Mouse (Mus musculus) lung, postnatal 0 days (tissue): ENCODE measurements around the gene Cyp2a4. TPM values are rescaled to one million over a fixed set of nuclear protein-coding genes. Genes with fewer than 3 reads are reported as not detected.
"Not testable (repeated sequence)": the region's sequence is repeated elsewhere in the genome, so short reads cannot be mapped to it uniquely, and the experiment has no call there.

Source experiments
- ATAC-seq: fragments of 200-750 bp; cut with Nextera tagmentation; 2 replicates; pipeline ENCODE4 v1.8.0; 2017; ENCODE audit warnings: moderate library complexity
- DNase-seq: peaks from one replicate; pipeline ENCODE4 v3.0.0-alpha.2; 2016; ENCODE audit warnings: low spot score
- H3K27ac ChIP-seq: fragments of 300-500 bp; sonication (generic); 2 replicates; pipeline ENCODE4 v1.5.1; 2014; ENCODE audit warnings: antibody characterized with exemption, mild to moderate bottlenecking, low read length, mixed read lengths
- H3K27me3 ChIP-seq: fragments of 300-500 bp; sonication (generic); replicated peaks from 2 replicates; pipeline ENCODE4 v1.6.1; 2014; ENCODE audit warnings: low read length, mixed read lengths; ENCODE audit not compliant: insufficient read depth
- H3K36me3 ChIP-seq: fragments of 300-500 bp; sonication (generic); 2 replicates; pipeline ENCODE4 v1.6.1; 2014; ENCODE audit warnings: low read length, mixed read lengths; ENCODE audit not compliant: insufficient read depth
- H3K4me1 ChIP-seq: fragments of 300-500 bp; sonication (generic); 2 replicates; pipeline ENCODE4 v1.6.1; 2014; ENCODE audit warnings: antibody characterized with exemption, low read depth, low read length, mixed read lengths; ENCODE audit not compliant: insufficient read depth
- H3K4me2 ChIP-seq: fragments of 300-500 bp; sonication (generic); replicated peaks from 2 replicates; pipeline ENCODE4 v1.6.1; 2014; ENCODE audit warnings: low read depth, mild to moderate bottlenecking, low read length, moderate library complexity, mixed read lengths
- H3K4me3 ChIP-seq: fragments of 300-500 bp; sonication (generic); 2 replicates; pipeline ENCODE4 v1.5.1; 2014; ENCODE audit warnings: low read depth, low read length
- H3K9ac ChIP-seq: fragments of 300-500 bp; sonication (generic); replicated peaks from 2 replicates; pipeline ENCODE4 v1.6.1; 2014; ENCODE audit warnings: low read depth, mild to moderate bottlenecking
- H3K9me3 ChIP-seq: fragments of 300-500 bp; sonication (generic); 2 replicates; pipeline ENCODE4 v1.6.1; 2016; ENCODE audit warnings: low read length, mixed read lengths
- WGBS: fragments of 180-500 bp; shearing (Covaris S2); extraction: QIAGEN DNeasy Blood & Tissue Kit; methylation state at CpG from one replicate; pipeline ENCODE4 v1.1.7; 2014; 5-methylcytosine and 5-hydroxymethylcytosine counted together
- polyA plus RNA-seq: library from polyadenylated mRNA; unstranded; fragments of >200 nt; fragmentation: Nextera tagmentation; extraction: Ambion mirVana; gene quantifications from 2 replicates; pipeline ENCODE4 v1.2.1, GENCODE M21; 2015

Cyp2a4 gene
- polyA plus RNA-seq, result not detected in 2 replicates

GRCm38 (mm10) chr7:26306926-26307325, at the start of gene Cyp2a4:
TSS of gene Cyp2a4 (plus strand) at chr7:26307169.
- not testable (repeated sequence) for H3K4me1 ChIP-seq, H3K27me3 ChIP-seq, H3K9me3 ChIP-seq, H3K9ac ChIP-seq, H3K27ac ChIP-seq, H3K4me2 ChIP-seq, ATAC-seq, H3K36me3 ChIP-seq, DNase-seq, H3K4me3 ChIP-seq
- 49% methylated on average over 2 of the region's 2 CpGs for WGBS

DNA sequence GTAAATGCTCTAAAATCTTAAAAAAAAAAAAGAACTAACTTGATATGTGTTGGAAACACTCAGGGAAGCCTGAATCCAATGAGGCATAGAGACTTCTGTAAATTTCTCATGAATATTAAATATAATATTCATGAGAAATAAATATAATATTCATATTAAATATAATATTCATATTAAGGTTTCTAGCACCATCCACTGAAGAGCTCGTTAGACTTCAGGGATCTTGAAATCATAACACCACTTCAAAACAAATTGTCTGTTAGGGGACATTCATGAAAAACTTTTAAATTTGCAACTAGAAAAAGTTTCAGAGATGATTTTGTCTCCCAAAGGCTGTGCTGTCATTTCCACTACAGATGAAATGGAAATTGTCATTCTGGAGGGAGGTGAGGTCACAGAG, 46.9 kb upstream of the Cyp2a4 start, which contains the start of gene Vmn1r184:
Gene Vmn1r184 (plus strand): TSS at position 301 of the 400 bp plus-strand sequence.
- not testable (repeated sequence) for H3K4me1 ChIP-seq, H3K4me2 ChIP-seq, H3K9ac ChIP-seq, H3K36me3 ChIP-seq, H3K27me3 ChIP-seq, H3K9me3 ChIP-seq, H3K27ac ChIP-seq, ATAC-seq, H3K4me3 ChIP-seq, DNase-seq
- WGBS, result 69% methylated on average over 1 of the region's 1 CpGs

- WGBS, result 69% methylated on average over 8 of the region's 8 CpGs
Observed at GRCm38 (mm10) chr7:26303429-26304166, 3.4 kb upstream of the Cyp2a4 start.

DNA sequence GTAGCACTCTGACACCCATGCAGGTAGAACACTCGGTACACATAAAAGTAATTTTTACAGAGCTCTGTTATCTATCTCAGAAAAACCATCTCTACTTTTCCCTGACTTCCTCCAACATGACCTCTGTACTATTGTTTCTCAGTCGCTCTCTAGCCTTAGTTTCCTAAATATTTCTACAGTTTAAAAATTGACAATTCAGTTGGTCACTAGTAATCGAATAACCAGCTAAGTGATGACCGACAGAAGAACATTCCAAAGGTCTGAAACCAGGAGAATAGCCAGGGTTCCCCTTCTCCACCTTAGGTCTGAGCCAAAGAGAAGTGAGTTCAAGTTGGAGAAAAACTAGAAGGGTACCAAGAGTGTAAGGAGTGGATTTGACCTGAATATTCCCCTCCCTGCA, 4.8 kb downstream of the Cyp2a4 start:
- H3K4me1 ChIP-seq, H3K9ac ChIP-seq, DNase-seq, H3K9me3 ChIP-seq, ATAC-seq, H3K36me3 ChIP-seq, H3K4me2 ChIP-seq, H3K4me3 ChIP-seq, H3K27me3 ChIP-seq, H3K27ac ChIP-seq: not testable (repeated sequence)
- WGBS, result 81% methylated on average over 4 of the region's 4 CpGs

More at GRCm38 (mm10) chr7:26303429-26304166, 3.4 kb upstream of the Cyp2a4 start:
- H3K27me3 ChIP-seq, H3K4me1 ChIP-seq, H3K36me3 ChIP-seq, H3K4me2 ChIP-seq, DNase-seq, H3K27ac ChIP-seq, H3K4me3 ChIP-seq, ATAC-seq, H3K9me3 ChIP-seq, H3K9ac ChIP-seq: not testable (repeated sequence)

DNA sequence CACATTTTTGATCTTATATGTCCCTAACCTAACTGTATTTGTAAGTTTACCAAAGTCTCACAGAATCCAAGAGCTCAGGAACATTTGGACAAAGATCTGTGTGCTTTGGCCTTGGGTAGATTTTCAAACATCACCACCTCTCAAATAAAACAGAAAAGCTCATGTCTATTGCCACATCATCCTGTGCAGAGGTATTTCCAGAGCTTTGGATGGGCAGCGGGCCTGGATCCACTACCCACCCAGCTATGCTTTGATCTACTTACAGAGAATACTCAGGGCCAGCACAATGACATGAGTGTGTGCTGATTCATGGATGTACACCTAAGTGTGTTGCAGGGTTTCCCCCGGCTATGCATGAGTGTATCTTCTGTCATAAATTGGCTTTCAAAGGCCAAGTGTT, 8.2 kb downstream of the Cyp2a4 start:
- not testable (repeated sequence) for H3K9ac ChIP-seq, H3K4me1 ChIP-seq, H3K9me3 ChIP-seq, H3K27me3 ChIP-seq, DNase-seq, H3K27ac ChIP-seq, ATAC-seq, H3K4me3 ChIP-seq, H3K36me3 ChIP-seq, H3K4me2 ChIP-seq
- WGBS, result 74% methylated on average over 2 of the region's 2 CpGs

DNA sequence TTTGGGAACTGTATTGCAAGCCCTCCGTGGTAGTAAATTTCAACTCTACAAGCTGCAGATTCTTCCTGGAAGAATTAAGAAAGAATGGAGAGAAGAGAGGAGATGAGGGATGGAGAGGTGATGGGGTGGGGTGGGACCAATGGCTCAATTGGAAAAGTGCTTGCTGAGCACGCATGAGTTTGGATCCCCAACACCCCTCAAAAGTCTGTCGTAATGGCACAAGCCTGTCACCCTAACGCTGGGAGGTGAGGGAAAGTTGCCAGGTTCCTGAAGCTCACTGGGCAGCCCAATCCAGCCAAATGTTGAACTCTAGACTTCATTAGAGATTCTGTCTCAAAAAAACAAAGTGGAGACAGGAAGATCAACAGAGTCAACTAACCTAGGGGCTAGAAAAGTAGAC, 8.8 kb downstream of the Cyp2a4 start:
- WGBS, result 85% methylated on average over 4 of the region's 4 CpGs
- H3K9ac ChIP-seq, H3K9me3 ChIP-seq, H3K4me1 ChIP-seq, ATAC-seq, H3K4me3 ChIP-seq, H3K36me3 ChIP-seq, DNase-seq, H3K27ac ChIP-seq, H3K4me2 ChIP-seq, H3K27me3 ChIP-seq: not testable (repeated sequence)

DNA sequence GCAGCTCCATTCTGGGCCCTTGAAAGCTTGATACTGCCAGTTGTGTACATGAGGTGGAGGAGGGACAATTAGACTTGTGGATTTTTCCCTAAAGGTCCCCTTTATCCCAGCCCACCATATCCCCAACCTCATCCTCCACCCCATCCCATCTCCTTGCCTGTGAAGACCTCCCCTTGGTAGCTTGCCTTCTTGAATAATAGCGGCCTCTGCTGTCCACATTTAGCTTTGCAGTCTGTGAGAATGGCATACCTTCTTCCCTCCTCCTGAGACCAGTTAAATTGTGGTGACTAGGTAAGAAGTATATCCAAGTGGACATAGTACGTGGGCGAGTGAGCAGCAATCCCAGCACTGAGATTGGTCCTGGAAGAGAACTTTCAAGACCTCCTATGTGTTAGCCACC, 13.4 kb downstream of the Cyp2a4 start:
- not testable (repeated sequence) for H3K4me1 ChIP-seq, H3K27me3 ChIP-seq, H3K9me3 ChIP-seq, H3K4me3 ChIP-seq, H3K9ac ChIP-seq, DNase-seq, H3K27ac ChIP-seq, H3K4me2 ChIP-seq, ATAC-seq, H3K36me3 ChIP-seq
- WGBS, result 62% methylated on average over 3 of the region's 3 CpGs

DNA sequence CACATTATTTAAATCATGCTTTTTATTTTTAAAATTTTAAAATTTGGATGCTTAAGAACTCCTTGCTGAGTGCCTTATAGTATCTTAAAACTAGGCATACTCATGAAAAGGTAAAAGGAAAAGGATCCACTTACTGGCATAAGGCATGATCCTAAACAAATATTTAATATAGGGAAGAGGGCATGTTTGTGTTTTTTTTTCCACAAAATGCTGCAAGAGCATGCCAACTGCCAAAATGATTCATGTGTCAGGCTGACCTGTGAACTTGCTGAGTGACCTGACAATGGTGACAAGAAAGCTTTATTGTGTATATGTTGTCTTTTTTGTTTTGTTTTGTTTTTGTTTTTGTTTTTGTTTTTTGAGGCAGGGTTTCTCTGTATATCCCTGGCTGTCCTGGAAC, 43.2 kb downstream of the Cyp2a4 start:
- H3K9me3 ChIP-seq, H3K9ac ChIP-seq, H3K4me2 ChIP-seq, H3K27ac ChIP-seq, H3K36me3 ChIP-seq, H3K27me3 ChIP-seq, ATAC-seq, H3K4me3 ChIP-seq, H3K4me1 ChIP-seq, DNase-seq: not testable (repeated sequence)

GRCm38 (mm10) chr7:26352258-26352657, 45.3 kb downstream of the Cyp2a4 start:
- not testable (repeated sequence) for H3K9ac ChIP-seq, ATAC-seq
- 77% methylated on average over 2 of the region's 3 CpGs for WGBS

GRCm38 (mm10) chr7:26356719-26357118, 49.8 kb downstream of the Cyp2a4 start:
- H3K4me1 ChIP-seq, H3K9ac ChIP-seq, H3K4me2 ChIP-seq, H3K9me3 ChIP-seq, ATAC-seq, DNase-seq, H3K27me3 ChIP-seq, H3K27ac ChIP-seq, H3K4me3 ChIP-seq, H3K36me3 ChIP-seq: not testable (repeated sequence)
- 57% methylated on average over 4 of the region's 6 CpGs for WGBS

More at GRCm38 (mm10) chr7:26352258-26352657, 45.3 kb downstream of the Cyp2a4 start:
- DNase-seq, H3K4me3 ChIP-seq, H3K9me3 ChIP-seq, H3K27ac ChIP-seq, H3K36me3 ChIP-seq, H3K4me2 ChIP-seq, H3K27me3 ChIP-seq, H3K4me1 ChIP-seq: not testable (repeated sequence)
